Mouse (Mus musculus): ENCODE results near the gene Tmem18.

Tmem18 gene

Small RNA genes within 50 kb of the gene (microRNA-seq; reads per million reads assigned to microRNA genes)
- 0 reads per million in 2 experiments for gene Gm25243

All from adrenal gland (tissue).